Mouse (Mus musculus): ENCODE data around the gene Ndufb7.

DNA sequence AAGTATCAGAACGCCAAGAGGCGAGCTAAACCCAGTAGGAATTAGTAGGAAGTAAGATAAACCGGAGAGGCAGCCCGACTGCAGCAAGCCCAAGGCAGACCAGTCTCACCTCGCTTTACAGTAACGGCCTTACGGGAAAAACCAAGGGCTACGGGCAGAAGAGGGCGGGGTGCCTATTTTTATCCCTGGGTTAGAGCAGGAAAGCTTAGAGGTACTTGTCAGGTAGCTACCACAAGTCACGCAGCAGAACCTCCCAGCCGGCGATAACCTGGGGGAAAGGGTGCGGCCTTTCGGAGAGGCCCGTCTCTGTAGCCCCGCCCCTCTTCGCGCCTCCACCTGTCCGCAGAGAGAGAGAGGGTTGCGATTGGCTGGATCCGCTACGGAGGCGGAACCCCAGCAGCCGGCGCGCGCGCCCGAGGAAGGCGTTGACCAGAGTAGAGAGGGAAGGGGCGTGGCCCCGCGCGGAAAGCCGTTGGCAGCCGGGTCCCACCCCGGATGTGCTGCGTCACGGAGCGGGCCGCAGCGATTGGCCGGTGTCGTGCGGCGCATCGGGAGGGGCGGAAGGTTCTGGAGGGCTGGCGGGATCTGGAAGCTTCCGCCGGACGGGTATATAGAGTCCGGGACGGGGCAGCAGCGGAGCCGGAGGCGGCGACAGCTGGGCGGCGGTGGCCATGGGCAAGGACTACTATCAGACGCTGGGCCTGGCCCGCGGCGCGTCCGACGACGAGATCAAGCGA lies 41.4 kb downstream of the Ndufb7 start, which contains the start of the genes Tecr and Dnajb1:
- TF ChIP-seq CTCF (IDR thresholded peaks at IDR 0.05; ENCODE audit: insufficient read depth, low read depth, low read length) = no peak
- peak; percentile 84 for TF ChIP-seq POLR2A (IDR thresholded peaks at IDR 0.05; ENCODE audit: insufficient read depth, low read depth, low read length)
